Mouse (Mus musculus) G1E (cell line): ENCODE results near the gene Rars2.

Source experiments
- CTCF ChIP-seq: IDR thresholded peaks from 2 replicates; pipeline ENCODE4 v1.5.1; 2012; ENCODE audit warnings: low read depth, low read length, inconsistent platforms, mixed read lengths
- GATA1 ChIP-seq: IDR thresholded peaks from 2 replicates; pipeline ENCODE4 v1.6.1; 2012; ENCODE audit warnings: borderline replicate concordance, low read length, inconsistent platforms, mixed read lengths

- TF ChIP-seq CTCF (no peak), GATA1 (no peak)
Observed at GRCm38 (mm10) chr4:34613571-34614145, 1.1 kb upstream of the Rars2 start.
